In the genomic region with DNA sequence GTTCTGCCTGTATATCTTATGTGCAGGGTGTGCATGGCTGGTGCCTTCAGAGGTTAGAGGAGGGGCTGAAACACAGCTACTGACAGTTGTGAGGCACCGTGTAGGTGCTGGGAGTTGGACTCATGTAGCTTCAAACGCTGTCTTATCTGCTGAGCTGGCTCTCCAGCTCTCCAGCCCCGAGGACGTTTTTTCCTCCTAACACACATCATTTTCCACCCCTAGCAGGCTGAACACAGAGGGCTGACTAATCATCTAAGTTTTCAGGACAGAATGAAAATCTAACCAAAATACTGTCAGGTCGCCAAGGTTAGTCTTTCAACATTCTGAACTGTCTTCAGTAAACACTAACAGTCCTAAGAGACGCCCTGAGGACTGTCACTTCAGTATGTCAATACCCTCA, we compare ENCODE assay signal across 14 mouse cellular contexts. TPM values are rescaled to one million over a fixed set of nuclear protein-coding genes. Genes with fewer than 3 reads are reported as not detected.
DNase-seq lines count a peak whose midpoint lies in the region; ATAC-seq and TF ChIP-seq lines count a peak whose summit lies in the region.
"Had no signal": no experiment of that assay in that cellular context is flagged by ENCODE, and none has a peak within 500 bp of the region (broad histone marks: within the 10 kb centered on the region; RNA-seq: fewer than 3 reads in every experiment).

No protein-coding gene starts in this region.

- TF ChIP-seq POLR2A in thymus, adult 2 months (IDR thresholded peaks at IDR 0.05; ENCODE audit: control insufficient read depth, extremely low read depth, insufficient read depth, low read length, poor library complexity) = no peak

- H3K27me3 ChIP-seq in heart, embryonic 16.5 days (ENCODE audit: control insufficient read depth, insufficient read depth, low read length) = no peaks in the 10 kb centered on the region
- H3K27me3 ChIP-seq in Patski = no peaks in the 10 kb centered on the region
- no peaks in the 10 kb centered on the region for H3K27me3 ChIP-seq in liver, embryonic 15.5 days
- no peaks in the 10 kb centered on the region for H3K27me3 ChIP-seq in thymus, adult 2 months (ENCODE audit: control insufficient read depth, insufficient read depth, low read length)
- H3K27me3 ChIP-seq: limb, embryonic 12.5 days; neural tube, embryonic 15.5 days had no signal

- intact Hi-C loops in heart, postnatal 14 days (cut with DNase I) = no loop called here

- peak; percentile 61 for DNase-seq in adrenal gland, adult 2 months
- no peak for DNase-seq in adrenal gland, postnatal 25 days
- DNase-seq in heart, postnatal 14 days = no peak
- no peak for DNase-seq in Patski (ENCODE audit: low read depth, low spot score)
- DNase-seq in spleen, postnatal 4 days (ENCODE audit: low spot score in 2 of 2) = no peak
- no peak for DNase-seq in thymus, adult 2 months
- DNase-seq: kidney, postnatal 14 days; right cerebral cortex, adult 18-20 months; thymus, postnatal 25 days had no signal

- H3K9ac ChIP-seq in heart, embryonic 16.5 days (ENCODE audit: low read length) = peak overlapping the region; percentile 34; the same call in 1 of the 2 replicates
- no peak overlapping the region for H3K9ac ChIP-seq in liver, embryonic 15.5 days
- H3K9ac ChIP-seq: limb, embryonic 12.5 days; neural tube, embryonic 15.5 days had no signal

- 0 out of 2 replicates have a peak, but pooled peaks have one; percentile 21 for ATAC-seq in heart, embryonic 16.5 days (replicated peaks; ENCODE audit: extremely low read depth, insufficient read depth, low FRiP score)
- peak; percentile 51 for ATAC-seq in Patski
- peak; percentile 35 for ATAC-seq in liver, embryonic 15.5 days (ENCODE audit: insufficient read depth)

- peaks cover 27% of the 10 kb centered on the region for H3K36me3 ChIP-seq in heart, embryonic 16.5 days (ENCODE audit: control insufficient read depth, insufficient read depth)
- H3K36me3 ChIP-seq in liver, embryonic 15.5 days (replicated peaks) = peaks cover 26% of the 10 kb centered on the region
- peaks cover 26% of the 10 kb centered on the region for H3K36me3 ChIP-seq in thymus, adult 2 months (ENCODE audit: control insufficient read depth, insufficient read depth, low read length)

- in situ Hi-C loops in Patski (cut with MboI; ENCODE audit: low pct_unique_long_range_greater_than_20kb) = no loop called here

- no peaks in the 10 kb centered on the region for H3K9me3 ChIP-seq in heart, embryonic 16.5 days (replicated peaks; ENCODE audit: control insufficient read depth, low read length)
- no peaks in the 10 kb centered on the region for H3K9me3 ChIP-seq in liver, embryonic 15.5 days (replicated peaks)
- H3K9me3 ChIP-seq: limb, embryonic 12.5 days; neural tube, embryonic 15.5 days had no signal

- TF ChIP-seq CTCF in Patski (IDR thresholded peaks at IDR 0.05) = no peak
- TF ChIP-seq CTCF in thymus, adult 2 months (IDR thresholded peaks at IDR 0.05; ENCODE audit: borderline replicate concordance, control insufficient read depth, extremely low read depth, insufficient read depth, low read length, poor library complexity) = no peak

- no peak overlapping the region for H3K4me2 ChIP-seq in heart, embryonic 16.5 days (ENCODE audit: low read depth, low read length)
- H3K4me2 ChIP-seq in liver, embryonic 15.5 days = no peak overlapping the region
- H3K4me2 ChIP-seq: limb, embryonic 12.5 days; neural tube, embryonic 15.5 days had no signal

- 13% methylated on average over 6 of the region's 6 CpGs for WGBS in heart, embryonic 16.5 days
- WGBS in liver, embryonic 15.5 days (ENCODE audit: insufficient replicate concordance) = 20% methylated on average over 6 of the region's 6 CpGs
- 73% methylated on average over 6 of the region's 6 CpGs for WGBS in thymus, adult 2 months

- CTCF ChIA-PET in Patski (lab: Charles Lee) = no interaction called here

- POLR2A ChIA-PET in Patski (lab: Charles Lee) = no interaction called here

- H3K27ac ChIP-seq in heart, embryonic 16.5 days (ENCODE audit: low read length) = peak overlapping the region; percentile 48; the same call in 1 of the 2 replicates
- H3K27ac ChIP-seq in liver, embryonic 15.5 days (replicated peaks) = peak overlapping the region; percentile 30; the same call in 1 of the 2 replicates
- no peak overlapping the region for H3K27ac ChIP-seq in thymus, adult 2 months (ENCODE audit: control insufficient read depth, insufficient read depth, low read length)
- H3K27ac ChIP-seq: limb, embryonic 12.5 days; macrophage; neural tube, embryonic 15.5 days had no signal

- H3K4me3 ChIP-seq in heart, embryonic 16.5 days (ENCODE audit: low read length) = no peak overlapping the region
- no peak overlapping the region for H3K4me3 ChIP-seq in liver, embryonic 15.5 days (replicated peaks)
- H3K4me3 ChIP-seq in thymus, adult 2 months (ENCODE audit: control insufficient read depth, insufficient read depth, low read length) = no peak overlapping the region
- H3K4me3 ChIP-seq: limb, embryonic 12.5 days; neural tube, embryonic 15.5 days had no signal

- H3K4me1 ChIP-seq in heart, embryonic 16.5 days (ENCODE audit: control insufficient read depth, insufficient read depth, low read length) = peaks cover 32% of the 10 kb centered on the region
- peaks cover 56% of the 10 kb centered on the region for H3K4me1 ChIP-seq in liver, embryonic 15.5 days (replicated peaks)
- H3K4me1 ChIP-seq in thymus, adult 2 months (replicated peaks; ENCODE audit: control insufficient read depth, insufficient read depth, low read length) = no peaks in the 10 kb centered on the region

RNA-seq across cellular contexts. Expression of gene Spen, which starts 13.7 kb away (rescaled TPM):
- total RNA-seq in adrenal gland, adult 2 months (2021) = 10 to 100 TPM; 37.8 to 55.3 TPM
- 63.9 and 76.4 TPM in 2 replicates for polyA plus RNA-seq in adrenal gland, adult 2 months (2012; rRNA removed)
- total RNA-seq in adrenal gland, postnatal 25 days (2021) = 70.0 and 79.4 TPM in 2 replicates
- polyA plus RNA-seq in heart, embryonic 16.5 days (2015; fragmentation: Nextera tagmentation; extraction: Ambion mirVana) = 5.2 and 7.1 TPM in 2 replicates
- total RNA-seq in heart, postnatal 14 days (2021) = 10 to 100 TPM; 33.8 to 34.0 TPM
- polyA plus RNA-seq in Patski (2021) = 31.8 TPM
- polyA plus RNA-seq in liver, embryonic 15.5 days (2015; fragmentation: Nextera tagmentation; extraction: Ambion mirVana) = 4.7 and 5.6 TPM in 2 replicates
- polyA plus RNA-seq in thymus, adult 2 months (2012; rRNA removed) = 63.4 and 84.1 TPM in 2 replicates
